Mouse (Mus musculus) embryonic fibroblast, embryonic 13.5 days (primary cell): ENCODE measurements around the gene Slc38a2.

ENCODE experiments used
- CTCF ChIP-seq: IDR thresholded peaks from 2 replicates; pipeline ENCODE4 v1.5.1; 2011; ENCODE audit warnings: mild to moderate bottlenecking, control low read depth, low read length, moderate library complexity, borderline replicate concordance; ENCODE audit not compliant: insufficient read depth
- POLR2A ChIP-seq: IDR thresholded peaks from 2 replicates; pipeline ENCODE4 v1.6.1; 2011; ENCODE audit warnings: low read depth, mild to moderate bottlenecking, control low read depth, low read length, moderate library complexity

DNA sequence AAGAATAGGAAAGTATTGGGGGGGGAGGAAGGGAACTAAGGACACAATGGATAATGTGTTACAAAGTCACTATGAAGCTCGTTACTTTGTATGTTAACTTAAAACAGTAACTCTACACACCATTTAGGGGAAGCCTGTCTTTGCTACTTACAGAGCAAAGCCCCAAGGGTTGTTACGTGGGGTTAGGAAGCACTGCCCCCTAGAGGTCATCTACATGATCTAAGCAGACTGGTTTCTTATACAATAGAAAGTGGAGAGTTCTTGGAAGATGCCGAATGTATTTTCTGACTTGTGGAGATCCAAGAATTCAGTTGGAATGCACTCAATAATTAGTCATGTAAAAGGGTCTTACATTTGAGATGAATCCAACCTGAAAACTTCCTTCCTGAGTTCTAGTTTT lies 33.6 kb downstream of the Slc38a2 start:
- TF ChIP-seq CTCF (no peak), POLR2A (no peak)
